Mouse (Mus musculus) midbrain, embryonic 10.5 days (tissue): ENCODE data around the gene Vmn2r83. TPM values are rescaled to one million over a fixed set of nuclear protein-coding genes. Genes with fewer than 3 reads are reported as not detected.

Experiments
- DNase-seq: peaks from one replicate; pipeline ENCODE4 v3.0.0-alpha.2; 2017; ENCODE audit warnings: low spot score
- H3K27ac ChIP-seq: fragments of 300-500 bp; sonication (generic); replicated peaks from 2 replicates; pipeline ENCODE4 v1.5.1; 2016; ENCODE audit warnings: mild to moderate bottlenecking
- H3K27me3 ChIP-seq: fragments of 300-500 bp; sonication (generic); 2 replicates; pipeline ENCODE4 v1.6.1; 2016; ENCODE audit warnings: low read depth, mild to moderate bottlenecking; ENCODE audit not compliant: poor library complexity, severe bottlenecking
- H3K36me3 ChIP-seq: fragments of 300-500 bp; sonication (generic); 2 replicates; pipeline ENCODE4 v1.6.1; 2016; ENCODE audit warnings: mild to moderate bottlenecking, moderate library complexity
- H3K4me1 ChIP-seq: fragments of 300-500 bp; sonication (generic); 2 replicates; pipeline ENCODE4 v1.6.1; 2016
- H3K4me3 ChIP-seq: fragments of 300-500 bp; sonication (generic); 2 replicates; pipeline ENCODE4 v1.5.1; 2016; ENCODE audit warnings: mild to moderate bottlenecking, moderate library complexity
- H3K9me3 ChIP-seq: fragments of 300-500 bp; sonication (generic); replicated peaks from 2 replicates; pipeline ENCODE4 v1.6.1; 2016; ENCODE audit warnings: mild to moderate bottlenecking
- WGBS: fragments of 180-500 bp; shearing (Covaris S2); methylation state at CpG from one replicate; pipeline ENCODE4 v1.1.7; 2016; 5-methylcytosine and 5-hydroxymethylcytosine counted together
- microRNA-seq: library from miRNA; unstranded; fragments of <30 nt; microRNA quantifications from one replicate; pipeline ENCODE4, GENCODE M21; 2017
- polyA plus RNA-seq: library from polyadenylated mRNA; unstranded; fragments of >200 nt; fragmentation: Nextera tagmentation; extraction: Ambion mirVana; gene quantifications from 2 replicates; pipeline ENCODE4 v1.2.1, GENCODE M21; 2016

Gene Vmn2r83
- polyA plus RNA-seq, 1 experiment from 2014 or later, result not detected

DNA sequence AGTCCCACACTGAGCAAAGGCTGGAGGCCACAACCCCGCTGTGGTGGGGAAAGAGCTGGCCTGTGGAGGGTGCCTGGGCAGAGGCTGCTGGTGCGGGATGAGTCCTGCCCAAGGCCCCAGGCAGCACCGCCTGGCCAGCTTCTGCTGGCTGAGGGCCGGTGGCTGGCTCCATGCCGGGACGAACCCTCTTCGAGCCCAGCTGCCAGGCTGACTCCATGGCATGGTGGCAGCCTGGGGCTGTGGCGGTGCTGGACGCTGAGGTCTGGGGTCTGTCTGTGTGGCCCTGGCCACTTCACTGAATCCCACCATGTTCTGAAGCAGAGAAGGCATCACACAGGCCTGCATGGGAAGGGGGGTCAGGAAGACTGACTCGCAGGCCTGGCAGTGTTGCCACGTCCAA, 72.2 kb downstream of the Vmn2r83 start:
- no peak for DNase-seq
- no peaks in the 10 kb centered on the region for H3K4me1 ChIP-seq
- 93% methylated on average over 11 of the region's 11 CpGs for WGBS
- H3K27me3 ChIP-seq, result no peaks in the 10 kb centered on the region
- peaks cover 82% of the 10 kb centered on the region for H3K36me3 ChIP-seq
- no peak overlapping the region for H3K27ac ChIP-seq
- no peak overlapping the region for H3K4me3 ChIP-seq
- no peaks in the 10 kb centered on the region for H3K9me3 ChIP-seq

DNA sequence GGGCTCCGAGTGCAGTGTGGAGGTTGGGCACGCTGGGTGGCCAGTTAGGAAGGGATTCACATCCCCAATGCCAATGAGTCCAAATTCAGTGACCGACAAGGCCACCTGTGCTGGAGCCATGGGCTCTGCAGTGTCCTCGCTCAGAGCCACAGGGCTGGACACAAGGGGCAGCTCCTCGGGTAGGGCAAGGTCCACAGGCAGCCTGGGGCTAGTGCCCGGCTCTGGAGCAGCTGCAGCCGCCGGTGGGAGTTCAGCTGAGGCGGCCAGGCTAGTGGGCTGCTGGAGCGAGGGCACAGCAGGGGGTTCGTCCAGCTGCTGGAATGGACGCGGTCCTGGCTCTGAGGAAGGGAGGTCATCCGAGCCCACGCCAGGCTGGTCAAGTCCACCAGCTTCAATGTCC, 73.0 kb downstream of the Vmn2r83 start:
- no peaks in the 10 kb centered on the region for H3K27me3 ChIP-seq
- no peak overlapping the region for H3K4me3 ChIP-seq
- H3K27ac ChIP-seq, result no peak overlapping the region
- peaks cover 89% of the 10 kb centered on the region for H3K36me3 ChIP-seq
- H3K9me3 ChIP-seq, result no peaks in the 10 kb centered on the region
- DNase-seq, result no peak
- WGBS, result 79% methylated on average over 15 of the region's 15 CpGs
- H3K4me1 ChIP-seq, result no peaks in the 10 kb centered on the region

DNA sequence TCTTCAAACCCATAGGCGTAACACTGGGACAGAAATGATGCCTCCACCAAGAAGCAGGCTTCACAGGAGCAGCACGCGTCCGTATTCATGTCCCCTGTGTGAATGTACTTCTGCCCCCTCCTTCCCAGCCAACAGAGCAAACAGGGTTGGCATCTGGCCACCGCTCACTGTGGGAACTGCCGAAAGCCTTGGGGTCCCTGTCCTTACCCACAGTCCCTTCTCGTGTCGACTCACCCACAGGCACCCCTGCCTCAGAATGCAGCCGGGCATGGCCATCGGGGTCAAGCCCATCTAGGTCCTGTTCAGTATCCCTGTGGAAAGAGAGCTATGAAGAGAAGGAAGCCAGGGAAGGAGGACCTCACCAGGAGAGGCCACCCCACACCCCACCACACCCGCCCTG, 73.6 kb downstream of the Vmn2r83 start:
- DNase-seq, result no peak
- Histone ChIP-seq H3K27ac (no peak overlapping the region), H3K4me1 (no peaks in the 10 kb centered on the region), H3K4me3 (no peak overlapping the region), H3K27me3 (no peaks in the 10 kb centered on the region), H3K36me3 (peaks cover 96% of the 10 kb centered on the region), H3K9me3 (no peaks in the 10 kb centered on the region)
- WGBS, result 96% methylated on average over 11 of the region's 11 CpGs

Small RNA genes lying within 50 kb of the gene (microRNA-seq; reads per million reads assigned to microRNA genes)
- not detected for gene Mir6909

Other genes with a start within 250 kb of the Vmn2r83 start
- gene Vmn2r81, start 221.0 kb upstream of the Vmn2r83 start, polyA plus RNA-seq, result not detected in 2 replicates
- not detected in 2 replicates for gene Vmn2r82, start 112.2 kb upstream of the Vmn2r83 start, polyA plus RNA-seq
- 19.8 and 23.6 TPM in 2 replicates for gene Plpp2, start 65.1 kb downstream of the Vmn2r83 start, polyA plus RNA-seq
- 69.9 and 72.8 TPM in 2 replicates for gene Mier2, start 86.5 kb downstream of the Vmn2r83 start, polyA plus RNA-seq
- not detected in 2 replicates for gene Theg, start 118.6 kb downstream of the Vmn2r83 start, polyA plus RNA-seq
- gene C2cd4c, start 145.3 kb downstream of the Vmn2r83 start, polyA plus RNA-seq, result 0.06 and 0.11 TPM in 2 replicates
- 18.5 and 20.1 TPM in 2 replicates for gene Shc2, start 169.2 kb downstream of the Vmn2r83 start, polyA plus RNA-seq
- gene Odf3l2, start 177.0 kb downstream of the Vmn2r83 start, polyA plus RNA-seq, result not detected in 2 replicates
- gene Madcam1, start 195.8 kb downstream of the Vmn2r83 start, polyA plus RNA-seq, result 0.89 and 1.1 TPM in 2 replicates
- gene Tpgs1, start 200.6 kb downstream of the Vmn2r83 start, polyA plus RNA-seq, result 68.3 and 74.9 TPM in 2 replicates
- gene Cdc34, start 213.5 kb downstream of the Vmn2r83 start, polyA plus RNA-seq, result 223 and 270 TPM in 2 replicates
- gene Gzmm, start 220.3 kb downstream of the Vmn2r83 start, polyA plus RNA-seq, result 0.98 and 1.0 TPM in 2 replicates
- 607 and 655 TPM in 2 replicates for gene Bsg, start 235.8 kb downstream of the Vmn2r83 start, polyA plus RNA-seq
- 0.05 TPM in 2 replicates for gene Hcn2, start 247.9 kb downstream of the Vmn2r83 start, polyA plus RNA-seq